Mouse (Mus musculus) heart, embryonic 14.5 days (tissue): ENCODE measurements at regions not wholly inside any gene's neighbourhood (a gene's known extent, or its start where the extent isn't known, plus 50 kb on each side); places are given as distances from the start of the nearest gene placed in this dataset.

Source experiments
- ATAC-seq: fragments of 200-750 bp; cut with Nextera tagmentation; 2 replicates; pipeline ENCODE4 v1.8.0; 2017; ENCODE audit warnings: low read depth, moderate TSS enrichment; ENCODE audit not compliant: insufficient number of reproducible peaks, insufficient read depth, low FRiP score
- H3K27ac ChIP-seq, 2 experiments: fragments of 200-500 bp in 1 of 2; fragments of 300-500 bp in 1 of 2; sonication (generic) in 1 of 2; replicated peaks in 1 of 2; 2 replicates each; pipeline ENCODE4 v1.5.1; 2012 to 2014; ENCODE audit warnings: low read depth in 2 of 2, low read length in 2 of 2, control low read depth in 1 of 2, mild to moderate bottlenecking in 1 of 2, mixed read lengths in 1 of 2; ENCODE audit not compliant: control insufficient read depth in 1 of 2, insufficient read depth in 1 of 2
- H3K27me3 ChIP-seq: fragments of 300-500 bp; sonication (generic); 2 replicates; pipeline ENCODE4 v1.6.1; 2014; ENCODE audit warnings: mild to moderate bottlenecking, low read length, control low read depth; ENCODE audit not compliant: control insufficient read depth, insufficient read depth
- H3K36me3 ChIP-seq: fragments of 300-500 bp; sonication (generic); 2 replicates; pipeline ENCODE4 v1.6.1; 2014; ENCODE audit warnings: mild to moderate bottlenecking, control low read depth, low read length, mixed read lengths; ENCODE audit not compliant: control insufficient read depth, insufficient read depth
- H3K4me1 ChIP-seq, 2 experiments: fragments of 200-500 bp in 1 of 2; fragments of 300-500 bp in 1 of 2; sonication (generic) in 1 of 2; 2 replicates each; pipeline ENCODE4 v1.6.1; 2012 to 2014; ENCODE audit warnings: low read length in 2 of 2, control low read depth in 1 of 2, mixed read lengths in 1 of 2; ENCODE audit not compliant: control insufficient read depth in 2 of 2, insufficient read depth in 2 of 2
- H3K4me2 ChIP-seq: fragments of 300-500 bp; sonication (generic); 2 replicates; pipeline ENCODE4 v1.6.1; 2014; ENCODE audit warnings: mild to moderate bottlenecking, low read length
- H3K4me3 ChIP-seq, 2 experiments: fragments of 200-500 bp in 1 of 2; fragments of 300-500 bp in 1 of 2; sonication (generic) in 1 of 2; 2 replicates each; pipeline ENCODE4 v1.5.1; 2012 to 2014; ENCODE audit warnings: low read length in 2 of 2, mild to moderate bottlenecking in 2 of 2, control low read depth in 1 of 2, low read depth in 1 of 2, moderate library complexity in 1 of 2; ENCODE audit not compliant: control insufficient read depth in 1 of 2, insufficient read depth in 1 of 2
- H3K9ac ChIP-seq: fragments of 300-500 bp; sonication (generic); 2 replicates; pipeline ENCODE4 v1.6.1; 2014; ENCODE audit warnings: mild to moderate bottlenecking, low read length
- H3K9me3 ChIP-seq: fragments of 300-500 bp; sonication (generic); 2 replicates; pipeline ENCODE4 v1.6.1; 2016; ENCODE audit warnings: low read length, control low read depth; ENCODE audit not compliant: control insufficient read depth
- WGBS: fragments of 180-500 bp; shearing (Covaris S2); extraction: QIAGEN DNeasy Blood & Tissue Kit; methylation state at CpG from one replicate; pipeline ENCODE4 v1.1.7; 2014; 5-methylcytosine and 5-hydroxymethylcytosine counted together

GRCm38 (mm10) chr13:11273896-11274295 lies 832.8 kb downstream of the Ryr2 start:
- no peaks in the 10 kb centered on the region for H3K4me1 ChIP-seq
- no peak overlapping the region for H3K27ac ChIP-seq
- H3K27me3 ChIP-seq = no peaks in the 10 kb centered on the region
- whole genome bisulfite sequencing = 56% methylated on average over 1 of the region's 1 CpGs
- ATAC-seq = no peak
- no peak overlapping the region for H3K4me3 ChIP-seq
- no peaks in the 10 kb centered on the region for H3K36me3 ChIP-seq
- no peaks in the 10 kb centered on the region for H3K9me3 ChIP-seq
- no peak overlapping the region for H3K9ac ChIP-seq
- H3K4me2 ChIP-seq = no peak overlapping the region

DNA sequence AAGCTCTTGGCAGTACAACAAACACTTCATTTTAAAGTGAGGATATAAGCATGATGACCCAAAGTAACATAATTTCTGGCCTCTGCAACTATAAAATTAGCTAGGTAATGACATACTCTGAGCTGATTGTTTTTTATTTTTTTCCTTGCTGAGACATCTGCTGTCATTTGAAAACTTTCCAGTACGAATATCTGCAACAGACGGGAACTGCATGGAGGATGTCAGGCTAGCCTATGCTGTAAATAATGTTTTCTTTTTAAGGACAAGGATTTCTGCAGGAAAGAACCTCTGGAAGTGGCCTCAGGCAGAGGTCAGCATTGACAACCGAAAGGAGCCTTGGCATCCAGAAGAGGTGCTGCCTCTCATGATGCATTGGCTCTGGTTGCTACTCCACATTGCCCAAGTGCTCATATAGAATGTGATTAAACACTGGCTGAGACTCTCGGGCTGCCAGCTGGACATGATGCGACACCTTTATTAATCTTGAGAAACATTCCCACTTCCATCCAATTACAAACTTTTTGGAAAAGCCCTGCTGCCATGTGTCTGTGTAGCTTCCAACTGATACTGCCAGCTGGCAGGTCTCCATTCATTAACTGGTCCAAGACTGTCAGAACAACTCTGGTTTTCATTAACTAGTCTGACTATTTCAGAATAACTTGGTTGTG lies 837.9 kb downstream of the Ryr2 start:
- Histone ChIP-seq H3K27ac (no peak overlapping the region), H3K9me3 (no peaks in the 10 kb centered on the region), H3K27me3 (no peaks in the 10 kb centered on the region), H3K4me1 (no peaks in the 10 kb centered on the region), H3K4me2 (no peak overlapping the region), H3K9ac (no peak overlapping the region), H3K36me3 (no peaks in the 10 kb centered on the region), H3K4me3 (no peak overlapping the region)
- 67% methylated on average over 5 of the region's 5 CpGs for WGBS
- no peak for ATAC-seq

DNA sequence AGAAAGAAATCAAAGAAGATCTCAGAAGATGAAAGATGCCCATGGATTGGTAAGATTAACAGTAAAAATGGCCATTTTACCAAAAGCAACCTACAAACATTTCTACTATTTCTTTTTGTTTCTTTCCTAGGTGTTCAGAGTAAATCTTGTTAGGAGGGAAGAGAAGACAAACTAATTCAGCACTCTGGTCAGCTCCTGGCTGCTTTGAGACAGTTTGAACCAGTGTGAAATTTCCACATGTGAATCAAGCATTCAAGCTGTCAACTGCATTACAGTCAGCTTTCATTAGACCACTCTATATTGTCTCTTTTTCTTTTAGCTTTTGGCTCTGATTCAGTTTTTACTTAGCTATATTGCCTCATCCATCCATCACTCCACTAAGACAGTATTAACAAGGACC lies 859.2 kb downstream of the Ryr2 start:
- Histone ChIP-seq H3K27me3 (no peaks in the 10 kb centered on the region), H3K4me3 (no peak overlapping the region), H3K27ac (no peak overlapping the region), H3K4me1 (no peaks in the 10 kb centered on the region), H3K9me3 (no peaks in the 10 kb centered on the region), H3K36me3 (no peaks in the 10 kb centered on the region), H3K4me2 (no peak overlapping the region), H3K9ac (no peak overlapping the region)
- no peak for ATAC-seq

DNA sequence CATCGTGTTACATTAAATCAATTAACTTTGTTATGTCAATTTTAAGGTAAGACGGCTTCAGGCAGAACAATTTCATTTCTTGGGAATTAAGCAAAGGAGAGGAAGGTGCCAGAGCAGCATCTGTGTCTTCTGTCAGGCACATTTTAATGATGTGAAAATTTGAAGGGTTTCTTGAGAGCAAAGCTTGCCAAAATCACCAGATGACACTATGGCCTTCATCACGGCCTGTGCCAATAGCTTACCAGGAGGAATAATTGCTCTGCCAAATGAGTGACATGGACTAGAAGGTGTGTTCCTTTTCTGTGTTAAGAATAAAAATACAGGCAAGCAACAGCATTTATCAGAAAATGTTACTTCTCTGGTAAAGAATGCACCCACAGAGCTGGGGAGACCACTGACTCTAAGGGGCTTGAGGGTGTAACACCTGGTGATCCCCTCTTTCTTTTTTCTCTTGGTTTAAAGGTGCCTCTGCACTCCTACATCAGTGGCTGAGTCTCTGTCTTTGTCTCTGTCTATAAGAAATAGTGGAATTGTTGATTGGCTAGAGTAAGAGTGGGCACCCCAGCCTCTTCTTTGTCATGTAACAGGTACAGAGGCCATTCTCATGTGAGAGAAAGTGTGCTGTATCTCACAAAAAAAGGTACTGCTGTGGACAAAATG lies 856.2 kb upstream of the Chrm3 start:
- no peaks in the 10 kb centered on the region for H3K36me3 ChIP-seq
- H3K4me1 ChIP-seq = no peaks in the 10 kb centered on the region
- 85% methylated on average over 3 of the region's 3 CpGs for WGBS

DNA sequence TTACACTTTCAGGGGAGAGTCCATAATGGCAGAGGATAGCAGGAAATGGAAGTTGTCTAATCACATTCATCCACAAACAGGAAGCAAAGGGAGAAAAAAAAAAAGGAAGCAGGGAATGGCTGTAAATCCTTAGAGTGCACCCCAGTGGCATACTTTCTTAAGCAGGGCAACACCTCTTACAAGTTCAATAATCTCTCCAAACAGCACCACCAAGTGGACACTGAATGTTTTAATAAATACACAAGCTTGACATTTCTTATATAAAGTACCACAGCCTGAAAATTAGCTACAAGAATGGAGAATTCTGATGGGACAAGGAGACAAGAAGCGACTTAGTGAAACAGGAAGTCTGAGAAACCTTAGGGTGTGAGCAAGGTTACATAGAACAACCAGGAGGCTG lies 849.5 kb upstream of the Chrm3 start:
- no peak overlapping the region for H3K4me2 ChIP-seq
- no peak overlapping the region for H3K27ac ChIP-seq
- WGBS = 80% methylated on average over 1 of the region's 1 CpGs
- H3K9me3 ChIP-seq = no peaks in the 10 kb centered on the region
- ATAC-seq = no peak
- no peaks in the 10 kb centered on the region for H3K4me1 ChIP-seq
- no peak overlapping the region for H3K4me3 ChIP-seq
- H3K27me3 ChIP-seq = no peaks in the 10 kb centered on the region
- H3K36me3 ChIP-seq = no peaks in the 10 kb centered on the region
- no peak overlapping the region for H3K9ac ChIP-seq

More for the DNA sequence above, 856.2 kb upstream of the Chrm3 start:
- Histone ChIP-seq H3K27ac (no peak overlapping the region), H3K9me3 (no peaks in the 10 kb centered on the region), H3K9ac (no peak overlapping the region), H3K4me3 (no peak overlapping the region), H3K4me2 (no peak overlapping the region), H3K27me3 (no peaks in the 10 kb centered on the region)
- ATAC-seq = no peak

DNA sequence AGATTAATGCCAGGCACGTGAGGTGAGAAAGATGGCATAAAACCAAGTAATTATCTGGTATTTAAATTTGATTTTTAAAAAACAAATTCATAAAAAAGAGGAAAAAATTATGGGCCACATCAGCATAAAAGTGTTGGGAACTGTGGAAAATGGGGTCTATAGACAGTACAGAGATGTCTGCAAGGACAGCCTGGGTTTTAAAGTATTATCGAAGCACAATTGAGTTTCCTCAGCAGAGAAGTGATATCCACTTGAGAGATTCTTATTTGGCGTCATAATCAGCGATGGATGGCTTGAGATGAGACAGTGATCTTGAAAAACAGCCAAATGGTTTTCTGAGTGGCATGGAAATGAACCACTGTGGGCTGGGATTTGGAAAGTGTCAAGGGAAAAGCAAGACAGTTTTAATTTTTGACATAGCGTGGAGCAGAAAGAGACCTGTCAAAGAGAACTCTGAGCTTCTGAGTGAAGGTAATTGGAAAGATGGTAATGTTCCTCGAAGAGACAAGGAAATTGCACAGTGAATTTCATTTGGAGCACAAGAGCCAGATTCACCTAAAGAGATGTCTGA lies 844.7 kb upstream of the Chrm3 start:
- no peak for ATAC-seq
- no peaks in the 10 kb centered on the region for H3K36me3 ChIP-seq
- no peaks in the 10 kb centered on the region for H3K27me3 ChIP-seq
- H3K9ac ChIP-seq = no peak overlapping the region
- no peak overlapping the region for H3K27ac ChIP-seq
- H3K4me1 ChIP-seq = no peaks in the 10 kb centered on the region
- WGBS = 77% methylated on average over 6 of the region's 6 CpGs
- H3K4me3 ChIP-seq = no peak overlapping the region
- H3K9me3 ChIP-seq = no peaks in the 10 kb centered on the region
- H3K4me2 ChIP-seq = no peak overlapping the region

- H3K9ac ChIP-seq = no peak overlapping the region
- no peak overlapping the region for H3K4me3 ChIP-seq
- H3K4me2 ChIP-seq = no peak overlapping the region
- H3K27ac ChIP-seq = no peak overlapping the region
- H3K4me1 ChIP-seq = no peaks in the 10 kb centered on the region
- no peak for ATAC-seq
- no peaks in the 10 kb centered on the region for H3K9me3 ChIP-seq
- H3K36me3 ChIP-seq = no peaks in the 10 kb centered on the region
- H3K27me3 ChIP-seq = no peaks in the 10 kb centered on the region
Measured at GRCm38 (mm10) chr13:11201978-11202377, 841.3 kb upstream of the Chrm3 start.

- Histone ChIP-seq H3K9ac (no peak overlapping the region), H3K4me1 (no peaks in the 10 kb centered on the region), H3K4me2 (no peak overlapping the region), H3K36me3 (no peaks in the 10 kb centered on the region), H3K27ac (no peak overlapping the region), H3K27me3 (no peaks in the 10 kb centered on the region), H3K9me3 (no peaks in the 10 kb centered on the region), H3K4me3 (no peak overlapping the region)
- WGBS = 79% methylated on average over 8 of the region's 8 CpGs
- ATAC-seq = no peak
Measured at GRCm38 (mm10) chr13:11192471-11192870, 831.8 kb upstream of the Chrm3 start.
